Comparison of ENCODE assay signal across 13 mouse cellular contexts in the genomic region with DNA sequence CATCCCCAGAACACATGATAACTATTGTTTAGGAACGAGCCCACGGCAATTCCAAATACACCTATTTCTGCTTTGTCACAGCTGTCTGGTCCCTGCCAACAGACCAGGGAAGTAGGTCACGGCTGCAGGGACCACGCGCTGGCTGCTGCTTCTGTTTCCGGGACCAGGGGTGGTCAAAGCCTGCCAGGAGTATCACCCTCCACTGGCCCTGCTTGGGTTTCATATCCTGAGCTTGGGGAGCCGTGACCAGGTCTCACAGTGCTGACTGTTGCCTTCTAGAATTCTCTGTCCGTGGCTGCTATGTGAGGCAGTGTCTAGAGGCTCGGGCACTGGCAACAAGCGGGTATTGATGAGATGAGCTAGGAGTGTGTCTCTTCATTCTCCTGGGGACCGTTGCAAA. TPM values are rescaled to one million over a fixed set of nuclear protein-coding genes. Genes with fewer than 3 reads are reported as not detected.
A peak's percentile ranks its signal among the peaks of the same experiment; 100 is the strongest.
DNase-seq lines count a peak whose midpoint lies in the region; ATAC-seq lines count a peak whose summit lies in the region.
"Had no signal": no experiment of that assay in that cellular context is flagged by ENCODE, and none has a peak within 500 bp of the region (broad histone marks: within the 10 kb centered on the region; RNA-seq: fewer than 3 reads in every experiment).

No protein-coding gene starts in this region.

- H3K27me3 ChIP-seq in midbrain, embryonic 14.5 days (ENCODE audit: control insufficient read depth, insufficient read depth, low read length) = no peaks in the 10 kb centered on the region

- H3K9ac ChIP-seq in midbrain, embryonic 14.5 days (replicated peaks; ENCODE audit: low read length) = no peak overlapping the region
- H3K9ac ChIP-seq: liver, postnatal 0 days had no signal

- no peak for ATAC-seq in midbrain, embryonic 14.5 days (ENCODE audit: low FRiP score, low TSS enrichment)
- ATAC-seq: liver, postnatal 0 days had no signal

- H3K4me2 ChIP-seq in midbrain, embryonic 14.5 days (ENCODE audit: low read length) = no peak overlapping the region

- no peaks in the 10 kb centered on the region for H3K36me3 ChIP-seq in midbrain, embryonic 14.5 days (ENCODE audit: control insufficient read depth, insufficient read depth, low read length)
- H3K36me3 ChIP-seq: hindbrain, embryonic 10.5 days had no signal

- H3K4me3 ChIP-seq in midbrain, embryonic 14.5 days (replicated peaks; ENCODE audit: low read depth, low read length) = no peak overlapping the region
- H3K4me3 ChIP-seq: hindbrain, embryonic 10.5 days; megakaryocyte, embryonic 14.5 days had no signal

- intact Hi-C loops in heart, postnatal 10 days (cut with DNase I) = no loop called here
- intact Hi-C loops in heart, postnatal 25 days (cut with DNase I) = no loop called here

- peak; percentile 53 to 60 for DNase-seq in heart, postnatal 10 days
- DNase-seq in heart, postnatal 25 days (ENCODE audit: low spot score) = no peak
- DNase-seq in MN1 (ENCODE audit: low spot score) (peak; percentile 27), adipocyte (ENCODE audit: low spot score) (no peak)
- peak; percentile 85 for DNase-seq in adrenal gland, adult 2 months
- DNase-seq in gastrocnemius, postnatal 25 days = peak; percentile 77
- no peak for DNase-seq in midbrain, embryonic 14.5 days
- DNase-seq: cerebellum, adult 8-10 months; left cerebral cortex, postnatal 4 days; liver, postnatal 0 days; thymus, postnatal 4 days had no signal

- peaks cover 10% of the 10 kb centered on the region; the same call in 1 of the 2 replicates for H3K4me1 ChIP-seq in midbrain, embryonic 14.5 days (ENCODE audit: control insufficient read depth, insufficient read depth, low read length)
- H3K4me1 ChIP-seq: megakaryocyte, embryonic 14.5 days had no signal

- no peaks in the 10 kb centered on the region for H3K9me3 ChIP-seq in midbrain, embryonic 14.5 days (ENCODE audit: control insufficient read depth, low read length)
- H3K9me3 ChIP-seq: hindbrain, embryonic 10.5 days; megakaryocyte, embryonic 14.5 days had no signal

- no peak overlapping the region for H3K27ac ChIP-seq in midbrain, embryonic 14.5 days (replicated peaks; ENCODE audit: low read depth, low read length)
- H3K27ac ChIP-seq: hindbrain, embryonic 10.5 days had no signal

- WGBS in midbrain, embryonic 14.5 days = 84% methylated on average over 11 of the region's 11 CpGs

RNA-seq across cellular contexts. Expression of a gene that starts 36.2 kb away (rescaled TPM):
- 10 to 100 TPM; 40.7 to 52.8 TPM for total RNA-seq in heart, postnatal 10 days (2021)
- 10 to 100 TPM; 67.0 to 70.7 TPM for total RNA-seq in heart, postnatal 25 days (2021)
- 100 to 1,000 TPM in 1 of 2 experiments, 10 to 100 TPM in 1; 95.3 to 270 TPM for total RNA-seq in adrenal gland, adult 2 months (2021)
- 38.0 and 59.1 TPM in 2 replicates for polyA plus RNA-seq in adrenal gland, adult 2 months (2012; rRNA removed)
- 10 to 100 TPM; 52.5 to 58.5 TPM for total RNA-seq in gastrocnemius, postnatal 25 days (2021)
- 836 and 875 TPM in 2 replicates for polyA plus RNA-seq in midbrain, embryonic 14.5 days (2014; fragmentation: Nextera tagmentation; extraction: Ambion mirVana)

Comparison
In these comparisons a context has a peak if more than half of its experiments do, and no peak if none do; other contexts are left out.
1. DNase-seq: peak in heart, postnatal 10 days (2 of 2), MN1 (single experiment), adrenal gland, adult 2 months (single experiment) and gastrocnemius, postnatal 25 days (single experiment); none in heart, postnatal 25 days (single experiment), adipocyte (single experiment) and midbrain, embryonic 14.5 days (single experiment).